Mouse (Mus musculus): Measurements from ENCODE around the gene Mad1l1. TPM values are rescaled to one million over a fixed set of nuclear protein-coding genes. Genes with fewer than 3 reads are reported as not detected.

The Mad1l1 gene
- polyA plus RNA-seq, 1 experiment from 2014 or later: 39.8 TPM

- H3K36me3 ChIP-seq: no peaks in the 10 kb centered on the region
- ATAC-seq (ENCODE audit: insufficient read depth, low FRiP score, low read depth): no peak
- H3K4me3 ChIP-seq (replicated peaks): no peak overlapping the region
- H3K4me1 ChIP-seq: no peaks in the 10 kb centered on the region
- no peak overlapping the region for H3K27ac ChIP-seq
- H3K9ac ChIP-seq: no peak overlapping the region
- H3K4me2 ChIP-seq: no peak overlapping the region
- no peaks in the 10 kb centered on the region for H3K9me3 ChIP-seq
- H3K27me3 ChIP-seq (replicated peaks): no peaks in the 10 kb centered on the region
- 81% methylated on average over 3 of the region's 3 CpGs for WGBS
These were observed 267.7 kb downstream of the Mad1l1 start for GRCm38 (mm10) chr5:140053626-140054025.

- no peaks in the 10 kb centered on the region for H3K4me1 ChIP-seq
- no peak overlapping the region for H3K9ac ChIP-seq
- WGBS: 81% methylated on average over 3 of the region's 3 CpGs
- no peak for ATAC-seq (ENCODE audit: insufficient read depth, low FRiP score, low read depth)
- no peaks in the 10 kb centered on the region for H3K36me3 ChIP-seq
- H3K4me2 ChIP-seq: no peak overlapping the region
- H3K4me3 ChIP-seq (replicated peaks): no peak overlapping the region
- no peak overlapping the region for H3K27ac ChIP-seq
- no peaks in the 10 kb centered on the region for H3K27me3 ChIP-seq (replicated peaks)
- H3K9me3 ChIP-seq: no peaks in the 10 kb centered on the region
These were observed 268.9 kb downstream of the Mad1l1 start for GRCm38 (mm10) chr5:140052405-140052804.

GRCm38 (mm10) chr5:140045453-140045852, 275.9 kb downstream of the Mad1l1 start:
- Histone ChIP-seq H3K4me3 (replicated peaks) (no peak overlapping the region), H3K36me3 (no peaks in the 10 kb centered on the region), H3K4me1 (0 out of 2 replicates have a peak, but pooled peaks cover 3% of the 10 kb centered on the region), H3K9me3 (no peaks in the 10 kb centered on the region), H3K27ac (no peak overlapping the region), H3K4me2 (no peak overlapping the region), H3K27me3 (replicated peaks) (no peaks in the 10 kb centered on the region), H3K9ac (no peak overlapping the region)
- ATAC-seq (ENCODE audit: insufficient read depth, low FRiP score, low read depth): no peak
- WGBS: 78% methylated on average over 2 of the region's 2 CpGs

GRCm38 (mm10) chr5:140043002-140043401, 278.4 kb downstream of the Mad1l1 start:
- Histone ChIP-seq H3K36me3 (no peaks in the 10 kb centered on the region), H3K4me3 (replicated peaks) (no peak overlapping the region)
- WGBS: 83% methylated on average over 1 of the region's 1 CpGs

GRCm38 (mm10) chr5:140042002-140042611, 279.2 kb downstream of the Mad1l1 start:
- Histone ChIP-seq H3K4me2 (no peak overlapping the region), H3K4me1 (0 out of 2 replicates have a peak, but pooled peaks cover 3% of the 10 kb centered on the region), H3K27ac (no peak overlapping the region), H3K9ac (no peak overlapping the region), H3K36me3 (no peaks in the 10 kb centered on the region), H3K4me3 (replicated peaks) (no peak overlapping the region), H3K27me3 (replicated peaks) (no peaks in the 10 kb centered on the region), H3K9me3 (no peaks in the 10 kb centered on the region)
- ATAC-seq (ENCODE audit: insufficient read depth, low FRiP score, low read depth): no peak
- 79% methylated on average over 3 of the region's 3 CpGs for whole genome bisulfite sequencing

More at GRCm38 (mm10) chr5:140043002-140043401, 278.4 kb downstream of the Mad1l1 start:
- Histone ChIP-seq H3K9ac (no peak overlapping the region), H3K4me1 (0 out of 2 replicates have a peak, but pooled peaks cover 3% of the 10 kb centered on the region), H3K9me3 (no peaks in the 10 kb centered on the region), H3K27me3 (replicated peaks) (no peaks in the 10 kb centered on the region), H3K27ac (no peak overlapping the region), H3K4me2 (no peak overlapping the region)
- no peak for ATAC-seq (ENCODE audit: insufficient read depth, low FRiP score, low read depth)

- H3K36me3 ChIP-seq: no peaks in the 10 kb centered on the region; the same call in 1 of the 2 replicates
- no peaks in the 10 kb centered on the region for H3K9me3 ChIP-seq
- WGBS: 78% methylated on average over 3 of the region's 3 CpGs
- H3K9ac ChIP-seq: no peak overlapping the region
- no peak overlapping the region for H3K4me3 ChIP-seq (replicated peaks)
- no peak overlapping the region for H3K4me2 ChIP-seq
- 0 out of 2 replicates have a peak, but pooled peaks cover 3% of the 10 kb centered on the region for H3K4me1 ChIP-seq
- H3K27me3 ChIP-seq (replicated peaks): no peaks in the 10 kb centered on the region
- H3K27ac ChIP-seq: no peak overlapping the region
- ATAC-seq (ENCODE audit: insufficient read depth, low FRiP score, low read depth): no peak
These were observed 280.3 kb downstream of the Mad1l1 start for GRCm38 (mm10) chr5:140041055-140041454.

- whole genome bisulfite sequencing: 75% methylated on average over 6 of the region's 6 CpGs
These were observed 283.6 kb downstream of the Mad1l1 start for GRCm38 (mm10) chr5:140037587-140038233.

GRCm38 (mm10) chr5:140035641-140036040, 285.7 kb downstream of the Mad1l1 start:
- H3K36me3 ChIP-seq: no peaks in the 10 kb centered on the region; the same call in 1 of the 2 replicates
- H3K4me2 ChIP-seq: no peak overlapping the region
- H3K9me3 ChIP-seq: no peaks in the 10 kb centered on the region
- no peak overlapping the region for H3K27ac ChIP-seq
- 75% methylated on average over 3 of the region's 3 CpGs for WGBS
- no peaks in the 10 kb centered on the region for H3K27me3 ChIP-seq (replicated peaks)
- no peak overlapping the region for H3K4me3 ChIP-seq (replicated peaks)
- H3K4me1 ChIP-seq: peaks cover 3% of the 10 kb centered on the region; the same call in 1 of the 2 replicates
- ATAC-seq (ENCODE audit: insufficient read depth, low FRiP score, low read depth): no peak
- no peak overlapping the region for H3K9ac ChIP-seq

More at GRCm38 (mm10) chr5:140037587-140038233, 283.6 kb downstream of the Mad1l1 start:
- H3K9ac ChIP-seq: no peak overlapping the region
- ATAC-seq (ENCODE audit: insufficient read depth, low FRiP score, low read depth): no peak
- no peaks in the 10 kb centered on the region for H3K27me3 ChIP-seq (replicated peaks)
- H3K36me3 ChIP-seq: no peaks in the 10 kb centered on the region; the same call in 1 of the 2 replicates
- H3K9me3 ChIP-seq: no peaks in the 10 kb centered on the region
- no peak overlapping the region for H3K4me3 ChIP-seq (replicated peaks)
- H3K4me2 ChIP-seq: no peak overlapping the region
- H3K27ac ChIP-seq: no peak overlapping the region
- H3K4me1 ChIP-seq: peaks cover 6% of the 10 kb centered on the region; the same call in 1 of the 2 replicates

GRCm38 (mm10) chr5:140035025-140035330, 286.4 kb downstream of the Mad1l1 start:
- Histone ChIP-seq H3K4me1 (peaks cover 3% of the 10 kb centered on the region; the same call in 1 of the 2 replicates), H3K27me3 (replicated peaks) (no peaks in the 10 kb centered on the region), H3K27ac (no peak overlapping the region), H3K4me3 (replicated peaks) (no peak overlapping the region), H3K36me3 (no peaks in the 10 kb centered on the region; the same call in 1 of the 2 replicates), H3K9ac (no peak overlapping the region), H3K9me3 (no peaks in the 10 kb centered on the region), H3K4me2 (no peak overlapping the region)
- 38% methylated on average over 1 of the region's 1 CpGs for WGBS
- peak; percentile 11; the same call in 1 of the 2 replicates for ATAC-seq (ENCODE audit: insufficient read depth, low FRiP score, low read depth)

- peak; percentile 83; the same call in 1 of the 2 replicates for ATAC-seq (ENCODE audit: insufficient read depth, low FRiP score, low read depth)
- Histone ChIP-seq H3K4me3 (replicated peaks) (no peak overlapping the region), H3K27me3 (replicated peaks) (no peaks in the 10 kb centered on the region), H3K4me2 (no peak overlapping the region), H3K27ac (0 out of 2 replicates have a peak overlapping the region, but pooled peaks have one; percentile 16), H3K4me1 (peaks cover 3% of the 10 kb centered on the region; the same call in 1 of the 2 replicates), H3K36me3 (no peaks in the 10 kb centered on the region; the same call in 1 of the 2 replicates), H3K9me3 (no peaks in the 10 kb centered on the region), H3K9ac (no peak overlapping the region)
- 75% methylated on average over 5 of the region's 5 CpGs for WGBS
These were observed 286.9 kb downstream of the Mad1l1 start for GRCm38 (mm10) chr5:140034300-140035024.

- H3K36me3 ChIP-seq: no peaks in the 10 kb centered on the region
- H3K4me1 ChIP-seq: no peaks in the 10 kb centered on the region
- no peak overlapping the region for H3K4me3 ChIP-seq (replicated peaks)
- no peak for ATAC-seq (ENCODE audit: insufficient read depth, low FRiP score, low read depth)
- 92% methylated on average over 4 of the region's 4 CpGs for WGBS
- no peaks in the 10 kb centered on the region for H3K27me3 ChIP-seq (replicated peaks)
- no peak overlapping the region for H3K4me2 ChIP-seq
- no peak overlapping the region for H3K9ac ChIP-seq
- no peaks in the 10 kb centered on the region for H3K9me3 ChIP-seq
- H3K27ac ChIP-seq: no peak overlapping the region
These were observed 295.0 kb downstream of the Mad1l1 start for GRCm38 (mm10) chr5:140026366-140026765.

- no peak overlapping the region for H3K4me2 ChIP-seq
- WGBS: 88% methylated on average over 2 of the region's 2 CpGs
- no peak for ATAC-seq (ENCODE audit: insufficient read depth, low FRiP score, low read depth)
These were observed 296.1 kb downstream of the Mad1l1 start for GRCm38 (mm10) chr5:140025301-140025700.

More at GRCm38 (mm10) chr5:140025301-140025700, 296.1 kb downstream of the Mad1l1 start:
- Histone ChIP-seq H3K27ac (no peak overlapping the region), H3K9ac (no peak overlapping the region), H3K4me1 (no peaks in the 10 kb centered on the region), H3K27me3 (replicated peaks) (no peaks in the 10 kb centered on the region), H3K9me3 (no peaks in the 10 kb centered on the region), H3K4me3 (replicated peaks) (no peak overlapping the region), H3K36me3 (no peaks in the 10 kb centered on the region)
